Mouse (Mus musculus) liver, embryonic 15.5 days (tissue): ENCODE measurements around the gene Kansl1. TPM values are rescaled to one million over a fixed set of nuclear protein-coding genes. Genes with fewer than 3 reads are reported as not detected.

Source experiments
- ATAC-seq: fragments of 200-750 bp; cut with Nextera tagmentation; 2 replicates; pipeline ENCODE4 v1.8.0; 2017; ENCODE audit warnings: moderate number of reproducible peaks, mild to moderate bottlenecking, moderate library complexity; ENCODE audit not compliant: insufficient read depth
- H3K27ac ChIP-seq: fragments of 300-500 bp; sonication (generic); replicated peaks from 2 replicates; pipeline ENCODE4 v1.5.1; 2015; ENCODE audit warnings: mild to moderate bottlenecking, inconsistent platforms
- H3K27me3 ChIP-seq: fragments of 300-500 bp; sonication (generic); 2 replicates; pipeline ENCODE4 v1.6.1; 2015; ENCODE audit warnings: mild to moderate bottlenecking, inconsistent platforms
- H3K36me3 ChIP-seq: fragments of 300-500 bp; sonication (generic); replicated peaks from 2 replicates; pipeline ENCODE4 v1.6.1; 2015; ENCODE audit warnings: moderate library complexity, mild to moderate bottlenecking, inconsistent platforms
- H3K4me1 ChIP-seq: fragments of 300-500 bp; sonication (generic); replicated peaks from 2 replicates; pipeline ENCODE4 v1.6.1; 2015; ENCODE audit warnings: inconsistent platforms
- H3K4me2 ChIP-seq: fragments of 300-500 bp; sonication (generic); 2 replicates; pipeline ENCODE4 v1.6.1; 2015; ENCODE audit warnings: moderate library complexity, mild to moderate bottlenecking, inconsistent platforms
- H3K4me3 ChIP-seq: fragments of 300-500 bp; sonication (generic); replicated peaks from 2 replicates; pipeline ENCODE4 v1.5.1; 2015; ENCODE audit warnings: mild to moderate bottlenecking, inconsistent platforms
- H3K9ac ChIP-seq: fragments of 300-500 bp; sonication (generic); 2 replicates; pipeline ENCODE4 v1.6.1; 2015; ENCODE audit warnings: moderate library complexity, mild to moderate bottlenecking, inconsistent platforms
- H3K9me3 ChIP-seq: fragments of 300-500 bp; sonication (generic); replicated peaks from 2 replicates; pipeline ENCODE4 v1.6.1; 2016; ENCODE audit warnings: inconsistent platforms
- WGBS: fragments of 180-500 bp; shearing (Covaris S2); methylation state at CpG from one replicate; pipeline ENCODE4 v1.1.7; 2015; ENCODE audit warnings: mixed read lengths; ENCODE audit not compliant: insufficient replicate concordance; 5-methylcytosine and 5-hydroxymethylcytosine counted together
- polyA plus RNA-seq: library from polyadenylated mRNA; unstranded; fragments of >200 nt; fragmentation: Nextera tagmentation; extraction: Ambion mirVana; gene quantifications from 2 replicates; pipeline ENCODE4 v1.2.1, GENCODE M21; 2015

Kansl1 gene
- polyA plus RNA-seq, 1 experiment from 2014 or later = 4.7 TPM

DNA sequence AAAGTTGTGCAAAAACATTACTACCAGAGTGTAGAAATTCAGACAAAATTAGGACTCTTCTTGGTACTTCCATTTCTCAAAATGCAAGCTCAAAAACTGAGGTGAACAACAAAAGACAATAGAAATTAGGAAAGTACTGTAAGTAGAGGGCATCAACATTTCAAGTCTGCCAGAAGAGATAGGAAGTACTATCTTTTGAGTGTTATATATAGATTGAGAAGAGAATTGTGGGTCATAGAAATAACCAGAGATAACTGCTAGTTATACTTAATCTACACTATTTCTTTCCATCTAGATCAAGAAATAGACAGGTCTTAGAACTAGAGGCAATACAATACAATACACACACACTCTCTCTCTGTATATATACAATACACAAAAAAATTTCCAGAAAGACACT lies 30.2 kb downstream of the Kansl1 start:
- Histone ChIP-seq H3K9ac (no peak overlapping the region), H3K9me3 (no peaks in the 10 kb centered on the region), H3K4me2 (peak overlapping the region; percentile 55), H3K4me3 (no peak overlapping the region), H3K4me1 (peaks cover 41% of the 10 kb centered on the region), H3K27ac (0 out of 2 replicates have a peak overlapping the region, but pooled peaks have one; percentile 70), H3K27me3 (no peaks in the 10 kb centered on the region), H3K36me3 (no peaks in the 10 kb centered on the region)
- ATAC-seq = no peak

DNA sequence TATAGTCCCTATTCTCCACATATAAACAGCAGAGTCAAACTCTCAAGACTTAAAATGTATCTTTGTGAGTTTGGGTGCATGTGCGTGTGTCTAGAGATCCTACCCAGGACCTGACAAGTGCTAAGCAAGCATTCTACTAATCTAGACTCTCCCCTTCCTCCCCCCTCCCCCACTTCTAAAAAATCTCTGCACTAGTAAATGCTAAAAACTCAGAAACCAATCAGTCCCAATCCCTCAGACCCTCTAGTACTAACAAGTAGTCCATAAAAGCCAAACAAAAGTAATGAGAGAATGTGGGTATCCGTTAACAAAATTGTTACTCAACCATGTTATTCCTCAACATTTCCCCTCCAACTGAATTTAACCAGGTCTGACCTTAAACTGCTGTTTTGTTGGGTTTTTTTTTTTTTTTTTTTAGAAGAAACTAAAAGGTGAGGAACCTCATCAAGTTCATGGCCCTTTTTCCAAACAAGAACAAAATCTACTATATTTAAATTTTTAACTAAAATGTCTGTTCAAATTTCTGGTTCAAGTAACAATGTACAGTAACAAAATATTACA lies 32.2 kb downstream of the Kansl1 start:
- Histone ChIP-seq H3K4me1 (peaks cover 51% of the 10 kb centered on the region), H3K27ac (no peak overlapping the region; the same call in 1 of the 2 replicates), H3K9me3 (no peaks in the 10 kb centered on the region), H3K27me3 (no peaks in the 10 kb centered on the region), H3K9ac (no peak overlapping the region), H3K4me2 (peak overlapping the region; percentile 33), H3K4me3 (no peak overlapping the region), H3K36me3 (no peaks in the 10 kb centered on the region)
- ATAC-seq = no peak
- WGBS = 45% methylated on average over 2 of the region's 2 CpGs

DNA sequence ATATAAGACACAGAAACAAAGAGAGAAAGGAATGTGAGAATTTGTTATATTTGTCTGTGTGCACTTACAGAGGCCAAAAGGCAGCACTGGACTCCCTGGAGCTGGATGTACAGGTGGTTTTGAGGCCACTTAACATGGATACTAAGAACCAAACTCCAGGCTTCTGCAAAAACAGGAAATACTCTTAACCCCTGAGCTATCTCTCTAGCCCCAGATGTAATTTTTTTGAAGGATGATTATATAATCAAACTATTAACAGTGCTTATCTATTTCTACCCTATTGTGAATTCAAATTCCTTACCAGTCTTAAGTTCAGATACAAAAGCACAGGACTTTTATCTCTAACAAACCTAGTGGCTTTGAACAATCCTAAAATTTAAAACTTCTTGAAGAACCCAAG lies 32.9 kb downstream of the Kansl1 start:
- Histone ChIP-seq H3K9me3 (no peaks in the 10 kb centered on the region), H3K27me3 (no peaks in the 10 kb centered on the region), H3K36me3 (no peaks in the 10 kb centered on the region), H3K27ac (no peak overlapping the region; the same call in 1 of the 2 replicates), H3K4me2 (no peak overlapping the region), H3K9ac (no peak overlapping the region), H3K4me3 (no peak overlapping the region), H3K4me1 (peaks cover 55% of the 10 kb centered on the region)
- peak; percentile 36; the same call in 1 of the 2 replicates for ATAC-seq

DNA sequence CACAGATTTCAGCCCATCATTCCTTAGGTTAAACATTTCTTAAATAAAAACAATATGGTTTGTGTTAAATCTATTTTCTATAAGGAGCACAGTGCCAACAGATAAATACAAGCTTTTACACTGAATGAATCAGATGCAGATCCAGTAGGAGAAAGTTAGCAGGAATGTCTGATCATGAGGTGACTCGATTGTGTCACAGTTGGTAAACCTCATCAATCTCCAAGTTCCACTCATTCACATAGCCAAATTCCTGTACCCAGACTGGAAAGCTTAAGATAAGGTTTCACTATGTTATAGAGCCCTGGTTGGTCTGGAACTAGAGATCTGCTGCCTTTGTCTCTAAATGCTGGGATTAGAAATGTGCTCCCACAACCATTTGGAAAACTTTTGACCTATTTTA lies 33.5 kb downstream of the Kansl1 start:
- H3K36me3 ChIP-seq = no peaks in the 10 kb centered on the region
- no peak overlapping the region for H3K27ac ChIP-seq
- H3K4me3 ChIP-seq = no peak overlapping the region
- no peaks in the 10 kb centered on the region for H3K9me3 ChIP-seq
- H3K4me2 ChIP-seq = no peak overlapping the region
- peaks cover 56% of the 10 kb centered on the region for H3K4me1 ChIP-seq
- no peak overlapping the region for H3K9ac ChIP-seq
- H3K27me3 ChIP-seq = no peaks in the 10 kb centered on the region
- ATAC-seq = no peak
- 17% methylated on average over 1 of the region's 1 CpGs for WGBS

DNA sequence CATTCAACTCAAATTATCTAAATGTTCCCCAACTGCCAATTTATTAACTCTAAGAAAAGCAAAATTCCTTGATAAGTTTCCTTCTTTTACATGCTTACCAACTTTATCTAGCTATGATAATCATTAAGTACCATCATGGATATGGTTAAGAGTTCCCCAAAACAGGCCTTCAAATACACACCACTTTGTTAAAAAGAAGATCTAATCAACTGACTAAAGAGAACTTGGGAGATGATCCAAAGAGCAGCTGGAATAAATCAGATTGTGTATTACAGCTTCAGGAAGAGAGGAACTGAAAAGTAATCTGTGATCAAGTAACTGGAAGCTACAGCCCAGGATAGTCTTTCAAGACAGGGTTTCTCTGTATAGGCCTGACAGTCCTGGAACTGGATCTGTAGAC lies 36.4 kb downstream of the Kansl1 start:
- H3K4me1 ChIP-seq = peaks cover 57% of the 10 kb centered on the region
- H3K4me3 ChIP-seq = no peak overlapping the region
- no peaks in the 10 kb centered on the region for H3K9me3 ChIP-seq
- H3K4me2 ChIP-seq = no peak overlapping the region
- H3K27me3 ChIP-seq = no peaks in the 10 kb centered on the region
- no peak for ATAC-seq
- H3K9ac ChIP-seq = no peak overlapping the region
- H3K27ac ChIP-seq = no peak overlapping the region
- H3K36me3 ChIP-seq = peaks cover 9% of the 10 kb centered on the region; the same call in 1 of the 2 replicates

DNA sequence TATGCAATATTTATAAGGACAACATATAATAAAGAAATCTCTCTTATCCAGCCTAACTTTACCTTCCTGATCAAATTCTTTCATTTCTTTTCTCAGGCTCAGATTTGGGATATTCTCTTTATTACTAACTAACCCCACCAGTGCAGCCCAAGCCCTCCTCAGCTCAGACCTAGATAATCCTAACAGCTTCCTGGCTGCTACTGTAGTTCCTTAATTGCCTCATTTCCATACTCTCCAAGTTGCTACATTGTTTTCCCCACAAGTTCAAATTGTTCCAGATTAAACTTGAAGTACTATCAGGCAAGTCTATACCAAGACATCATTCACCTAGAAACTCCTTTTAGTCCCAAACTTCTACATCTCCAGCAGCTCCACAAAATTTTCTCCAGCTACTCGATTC lies 36.9 kb downstream of the Kansl1 start:
- Histone ChIP-seq H3K9me3 (no peaks in the 10 kb centered on the region), H3K4me2 (no peak overlapping the region), H3K27ac (no peak overlapping the region), H3K9ac (no peak overlapping the region), H3K36me3 (peaks cover 9% of the 10 kb centered on the region; the same call in 1 of the 2 replicates), H3K4me1 (peaks cover 55% of the 10 kb centered on the region), H3K4me3 (no peak overlapping the region), H3K27me3 (no peaks in the 10 kb centered on the region)
- no peak for ATAC-seq
- WGBS = 44% methylated on average over 1 of the region's 1 CpGs

DNA sequence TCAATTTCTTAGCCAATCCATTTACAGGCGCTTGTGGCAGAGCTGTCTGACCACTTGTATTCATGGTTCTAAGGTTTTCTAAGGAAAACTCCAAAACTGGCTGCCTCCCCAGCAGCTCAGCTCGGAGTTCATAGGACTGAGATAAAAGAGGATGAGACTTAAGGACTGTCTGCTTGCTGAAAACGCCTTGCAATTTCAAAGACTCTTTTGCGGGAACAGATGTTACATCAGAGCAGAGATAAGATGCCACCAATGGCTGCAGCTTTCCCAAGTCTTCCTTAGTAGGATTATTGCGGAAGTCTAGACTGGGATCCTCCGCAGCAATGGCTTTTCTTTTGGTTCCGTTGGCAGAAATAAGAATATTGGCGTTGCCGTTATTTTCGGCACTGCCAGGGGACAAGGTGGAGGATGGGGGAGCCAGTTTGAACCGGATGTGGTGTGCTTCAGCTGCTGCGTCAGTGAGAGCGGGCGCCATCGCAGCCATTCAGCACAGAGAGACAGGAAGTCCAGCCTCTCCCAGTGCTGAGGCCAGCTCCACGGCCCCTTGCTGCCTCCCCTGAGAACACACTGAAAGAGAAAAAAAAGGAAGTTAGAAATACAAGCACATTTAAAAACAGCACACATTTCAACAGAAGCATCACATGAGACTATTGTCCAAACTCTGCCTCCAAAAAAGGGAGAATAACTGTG lies 43.8 kb downstream of the Kansl1 start:
- H3K27ac ChIP-seq = peak overlapping the region; percentile 69
- no peaks in the 10 kb centered on the region for H3K9me3 ChIP-seq
- 0 out of 2 replicates have a peak overlapping the region, but pooled peaks have one; percentile 12 for H3K9ac ChIP-seq
- WGBS = 24% methylated on average over 16 of the region's 16 CpGs
- peaks cover 36% of the 10 kb centered on the region for H3K36me3 ChIP-seq
- H3K4me2 ChIP-seq = peak overlapping the region; percentile 56
- ATAC-seq = peak; percentile 86
- H3K27me3 ChIP-seq = no peaks in the 10 kb centered on the region
- H3K4me3 ChIP-seq = peak overlapping the region; percentile 39
- H3K4me1 ChIP-seq = peaks cover 51% of the 10 kb centered on the region

DNA sequence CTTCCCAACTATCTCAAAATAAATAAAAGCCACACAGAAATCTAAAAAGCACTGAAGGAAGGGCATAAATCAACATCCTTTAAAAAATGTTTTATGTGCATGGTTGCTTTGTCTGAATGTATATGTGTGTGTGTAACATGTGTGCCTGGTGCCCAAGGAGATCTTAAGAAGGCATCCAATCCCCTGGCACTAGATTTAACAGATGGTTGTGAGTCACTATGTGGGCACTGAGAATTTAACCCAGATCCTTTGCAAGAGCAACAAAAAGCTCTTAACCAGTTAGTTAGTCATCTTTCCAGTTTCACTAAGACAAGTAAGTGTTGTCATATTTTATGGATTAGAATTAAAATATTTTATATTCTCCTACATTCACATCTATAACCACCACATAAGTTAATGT lies 56.4 kb downstream of the Kansl1 start:
- Histone ChIP-seq H3K27ac (no peak overlapping the region), H3K4me2 (no peak overlapping the region), H3K9me3 (no peaks in the 10 kb centered on the region), H3K9ac (no peak overlapping the region), H3K36me3 (peaks cover 20% of the 10 kb centered on the region), H3K4me3 (no peak overlapping the region), H3K27me3 (no peaks in the 10 kb centered on the region), H3K4me1 (peaks cover 6% of the 10 kb centered on the region; the same call in 1 of the 2 replicates)
- ATAC-seq = no peak

DNA sequence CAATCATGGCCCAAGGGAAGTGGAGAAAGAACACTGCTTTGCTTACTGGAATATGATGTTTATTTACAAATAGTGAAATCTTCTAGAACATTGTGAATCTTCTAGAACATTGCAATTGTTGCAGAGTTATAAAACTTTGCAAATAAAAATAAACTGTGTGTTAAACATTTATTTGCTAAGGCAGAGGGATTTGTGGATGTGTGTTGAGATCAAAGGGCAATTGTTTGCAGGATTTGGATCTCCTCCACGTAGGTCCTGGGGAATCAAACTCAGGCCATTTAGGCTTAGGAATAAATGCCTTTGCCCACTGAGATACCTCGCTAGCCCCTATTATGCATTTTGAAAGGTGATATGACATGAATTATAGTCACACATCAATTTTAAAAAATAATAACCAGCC lies 61.3 kb downstream of the Kansl1 start:
- Histone ChIP-seq H3K9ac (no peak overlapping the region), H3K36me3 (peaks cover 28% of the 10 kb centered on the region), H3K4me3 (no peak overlapping the region), H3K27me3 (no peaks in the 10 kb centered on the region), H3K27ac (no peak overlapping the region), H3K4me1 (peaks cover 6% of the 10 kb centered on the region; the same call in 1 of the 2 replicates), H3K4me2 (no peak overlapping the region), H3K9me3 (no peaks in the 10 kb centered on the region)
- 67% methylated on average over 2 of the region's 2 CpGs for WGBS
- ATAC-seq = no peak

DNA sequence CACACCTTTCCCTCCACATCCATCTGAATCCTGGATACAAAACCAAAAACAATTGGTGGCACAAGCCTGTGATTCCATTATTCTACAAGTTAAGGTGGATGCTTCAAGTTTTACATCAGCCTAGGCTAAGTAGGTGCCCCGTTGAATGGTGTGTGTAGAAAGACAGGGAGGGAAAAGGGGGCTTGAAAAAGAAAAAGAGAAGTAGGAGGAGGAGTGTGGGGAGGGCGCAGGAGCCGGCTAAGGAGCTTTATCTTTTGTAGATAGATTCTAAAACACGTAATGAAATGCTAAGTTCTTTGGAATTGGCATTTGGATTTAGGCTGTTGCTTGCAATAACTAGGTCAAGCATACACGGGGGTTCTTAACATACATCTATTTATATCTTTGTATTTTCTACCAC lies 67.7 kb downstream of the Kansl1 start:
- H3K4me2 ChIP-seq = no peak overlapping the region
- ATAC-seq = no peak
- H3K36me3 ChIP-seq = peaks cover 26% of the 10 kb centered on the region
- no peak overlapping the region for H3K9ac ChIP-seq
- H3K4me1 ChIP-seq = peaks cover 6% of the 10 kb centered on the region
- 54% methylated on average over 5 of the region's 5 CpGs for WGBS
- no peak overlapping the region for H3K27ac ChIP-seq
- H3K9me3 ChIP-seq = no peaks in the 10 kb centered on the region
- H3K4me3 ChIP-seq = no peak overlapping the region
- no peaks in the 10 kb centered on the region for H3K27me3 ChIP-seq

DNA sequence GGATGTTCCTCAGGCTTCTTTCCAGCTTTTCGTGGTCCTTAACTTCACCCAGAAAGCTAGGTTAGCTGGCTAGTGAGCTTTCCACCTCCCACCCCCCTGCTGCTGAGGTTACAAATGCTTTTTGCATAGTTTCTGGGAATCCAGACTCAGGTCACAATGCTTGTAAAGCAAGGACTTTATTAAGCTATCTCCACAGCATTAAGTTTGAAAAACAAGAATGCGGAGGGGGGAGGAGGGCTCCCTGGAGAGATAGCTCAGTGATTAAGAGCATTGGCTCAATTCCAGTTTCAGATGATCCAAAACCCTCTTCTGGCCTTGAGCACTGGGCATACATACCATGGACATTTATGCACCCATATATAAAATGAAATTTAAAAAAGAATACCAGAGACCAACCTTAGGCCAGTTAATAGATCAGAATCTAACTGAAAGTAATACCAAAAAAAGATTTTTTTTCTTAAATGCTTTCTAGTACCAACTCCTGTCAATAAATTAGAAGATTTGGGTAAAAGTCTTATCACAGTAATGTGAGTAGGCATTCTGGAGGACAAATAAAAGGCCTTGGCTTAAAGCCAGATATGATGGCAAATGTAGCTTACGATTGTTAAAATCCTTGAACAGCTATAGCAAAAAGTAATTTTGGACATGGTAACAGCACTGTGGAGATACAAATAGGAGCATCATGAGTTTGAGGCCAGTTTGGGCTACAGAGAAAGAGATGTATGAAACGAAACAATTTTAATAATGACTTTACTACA lies 69.0 kb downstream of the Kansl1 start:
- Histone ChIP-seq H3K27me3 (no peaks in the 10 kb centered on the region), H3K9me3 (no peaks in the 10 kb centered on the region), H3K9ac (no peak overlapping the region), H3K36me3 (peaks cover 23% of the 10 kb centered on the region), H3K4me2 (no peak overlapping the region), H3K4me3 (no peak overlapping the region), H3K27ac (no peak overlapping the region), H3K4me1 (peaks cover 8% of the 10 kb centered on the region)
- ATAC-seq = no peak
- WGBS = 74% methylated on average over 4 of the region's 4 CpGs
